Mouse (Mus musculus) embryonic facial prominence, embryonic 13.5 days (tissue): Measurements from ENCODE around the gene Psmb6. TPM values are rescaled to one million over a fixed set of nuclear protein-coding genes. Genes with fewer than 3 reads are reported as not detected.
"Not testable (repeated sequence)": the region's sequence is repeated elsewhere in the genome, so short reads cannot be mapped to it uniquely, and the experiment has no call there.

Experiments
- ATAC-seq: fragments of 200-750 bp; cut with Nextera tagmentation; 2 replicates; pipeline ENCODE4 v1.8.0; 2017; ENCODE audit warnings: low read depth; ENCODE audit not compliant: insufficient number of reproducible peaks, insufficient read depth, low FRiP score, low TSS enrichment
- H3K27ac ChIP-seq: fragments of 300-500 bp; sonication (generic); 2 replicates; pipeline ENCODE4 v1.5.1; 2015; ENCODE audit warnings: moderate library complexity, mild to moderate bottlenecking, inconsistent platforms
- H3K27me3 ChIP-seq: fragments of 300-500 bp; sonication (generic); 2 replicates; pipeline ENCODE4 v1.6.1; 2015; ENCODE audit warnings: mild to moderate bottlenecking, inconsistent platforms
- H3K36me3 ChIP-seq: fragments of 300-500 bp; sonication (generic); 2 replicates; pipeline ENCODE4 v1.6.1; 2015; ENCODE audit warnings: mild to moderate bottlenecking, inconsistent platforms
- H3K4me1 ChIP-seq: fragments of 300-500 bp; sonication (generic); 2 replicates; pipeline ENCODE4 v1.6.1; 2015; ENCODE audit warnings: inconsistent platforms
- H3K4me2 ChIP-seq: fragments of 300-500 bp; sonication (generic); 2 replicates; pipeline ENCODE4 v1.6.1; 2015; ENCODE audit warnings: moderate library complexity, mild to moderate bottlenecking, inconsistent platforms
- H3K4me3 ChIP-seq: fragments of 300-500 bp; sonication (generic); 2 replicates; pipeline ENCODE4 v1.5.1; 2015; ENCODE audit warnings: mild to moderate bottlenecking, inconsistent platforms
- H3K9ac ChIP-seq: fragments of 300-500 bp; sonication (generic); 2 replicates; pipeline ENCODE4 v1.6.1; 2015; ENCODE audit warnings: mild to moderate bottlenecking, inconsistent platforms
- H3K9me3 ChIP-seq: fragments of 300-500 bp; sonication (generic); 2 replicates; pipeline ENCODE4 v1.6.1; 2016; ENCODE audit warnings: inconsistent platforms
- WGBS: fragments of 180-500 bp; shearing (Covaris S2); methylation state at CpG from one replicate; pipeline ENCODE4 v1.1.7; 2015; ENCODE audit warnings: mixed read lengths; 5-methylcytosine and 5-hydroxymethylcytosine counted together
- polyA plus RNA-seq: library from polyadenylated mRNA; unstranded; fragments of >200 nt; fragmentation: Nextera tagmentation; extraction: Ambion mirVana; gene quantifications from 2 replicates; pipeline ENCODE4 v1.2.1, GENCODE M21; 2015

Psmb6 gene
- polyA plus RNA-seq, 1 experiment from 2014 or later = 837 TPM

DNA sequence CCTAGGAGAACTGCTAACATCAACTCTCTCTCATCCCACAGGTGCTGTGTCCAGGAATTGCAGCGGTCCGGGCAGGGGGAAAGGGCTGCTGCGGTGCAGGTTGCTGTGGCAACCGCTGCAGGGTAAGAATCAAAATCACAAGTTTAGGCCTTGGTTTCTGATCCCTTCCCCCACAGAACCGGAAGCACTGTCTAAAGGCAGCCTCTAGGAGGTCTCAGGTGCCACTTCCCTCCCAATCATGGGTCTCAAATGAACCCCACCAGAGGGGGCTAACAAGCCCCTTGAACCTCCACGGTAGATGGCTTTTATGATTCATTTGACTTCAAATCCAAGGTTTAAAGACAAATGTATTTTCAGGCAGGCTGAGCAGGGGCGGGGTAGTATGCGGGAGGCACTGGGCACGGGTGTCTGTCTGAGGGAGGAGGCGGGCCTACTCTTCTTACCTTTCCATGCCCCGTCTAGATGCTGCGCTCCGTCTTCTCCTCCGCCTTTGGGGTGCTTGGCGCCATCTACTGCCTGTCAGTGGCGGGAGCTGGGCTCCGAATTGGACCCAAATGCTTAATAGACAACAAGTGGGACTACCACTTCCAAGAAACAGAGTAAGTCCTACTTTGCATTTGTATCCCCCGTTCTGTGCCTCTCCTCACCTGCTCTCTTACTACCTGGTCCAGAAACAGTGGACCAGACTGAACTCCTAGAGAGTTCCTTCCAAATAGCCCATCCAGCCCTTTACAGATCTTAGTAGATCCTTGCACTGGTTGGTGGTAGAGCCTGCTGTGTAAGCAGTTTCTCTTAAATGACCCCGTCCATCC lies 15.2 kb upstream of the Psmb6 start:
- H3K36me3 ChIP-seq = no peaks in the 10 kb centered on the region
- peak overlapping the region; percentile 19; the same call in 1 of the 2 replicates for H3K4me3 ChIP-seq
- H3K4me2 ChIP-seq = peak overlapping the region; percentile 52
- H3K9me3 ChIP-seq = no peaks in the 10 kb centered on the region
- H3K27me3 ChIP-seq = no peaks in the 10 kb centered on the region; the same call in 1 of the 2 replicates
- H3K9ac ChIP-seq = 0 out of 2 replicates have a peak overlapping the region, but pooled peaks have one; percentile 40
- H3K27ac ChIP-seq = no peak overlapping the region
- peak; percentile 65; the same call in 1 of the 2 replicates for ATAC-seq
- H3K4me1 ChIP-seq = peaks cover 4% of the 10 kb centered on the region
- 9% methylated on average over 19 of the region's 19 CpGs for WGBS

GRCm38 (mm10) chr11:70511242-70511641 lies 13.9 kb upstream of the Psmb6 start:
- WGBS = 48% methylated on average over 2 of the region's 2 CpGs
- H3K4me1 ChIP-seq = peaks cover 4% of the 10 kb centered on the region
- H3K27ac ChIP-seq = no peak overlapping the region
- H3K4me3 ChIP-seq = no peak overlapping the region
- no peak for ATAC-seq
- no peaks in the 10 kb centered on the region for H3K36me3 ChIP-seq
- no peaks in the 10 kb centered on the region for H3K9me3 ChIP-seq
- H3K4me2 ChIP-seq = no peak overlapping the region
- no peaks in the 10 kb centered on the region; the same call in 1 of the 2 replicates for H3K27me3 ChIP-seq
- no peak overlapping the region for H3K9ac ChIP-seq

- Histone ChIP-seq H3K9me3 (no peaks in the 10 kb centered on the region), H3K4me1 (peaks cover 4% of the 10 kb centered on the region), H3K36me3 (no peaks in the 10 kb centered on the region), H3K4me3 (no peak overlapping the region), H3K4me2 (no peak overlapping the region), H3K27ac (no peak overlapping the region), H3K9ac (no peak overlapping the region), H3K27me3 (no peaks in the 10 kb centered on the region; the same call in 1 of the 2 replicates)
- ATAC-seq = no peak
- 86% methylated on average over 7 of the region's 7 CpGs for WGBS
Observed at GRCm38 (mm10) chr11:70511825-70512224, 13.3 kb upstream of the Psmb6 start.

DNA sequence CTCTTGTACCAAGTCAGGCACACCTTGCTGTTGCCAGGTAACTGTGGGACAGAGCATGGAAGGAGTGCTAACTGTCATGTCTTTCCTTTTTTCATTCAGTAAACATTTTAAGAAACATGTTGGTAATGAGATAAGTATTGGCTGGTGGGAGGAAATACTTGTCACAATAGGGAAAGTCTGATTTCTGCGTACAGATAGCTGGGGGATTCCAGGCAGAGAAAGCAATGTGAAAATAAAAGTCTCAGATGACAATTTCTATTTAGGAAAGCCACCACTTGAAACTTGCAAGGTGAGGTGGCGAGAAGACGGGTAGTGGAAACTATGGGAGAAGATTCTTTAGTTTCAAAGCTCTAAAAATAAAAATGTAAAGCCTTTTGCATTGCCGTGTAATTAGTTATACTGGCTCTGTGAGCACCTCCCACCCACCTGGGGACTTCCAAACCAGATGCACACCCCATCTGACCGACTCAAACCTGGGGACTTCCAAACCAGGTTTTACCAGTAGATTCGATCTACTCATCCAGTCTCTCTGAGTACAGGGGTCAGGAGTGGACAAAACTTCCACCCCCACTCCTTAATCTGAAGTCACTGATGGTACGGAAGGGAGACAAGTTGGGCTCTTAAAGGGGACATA lies 12.3 kb upstream of the Psmb6 start:
- Histone ChIP-seq H3K27ac (no peak overlapping the region), H3K4me2 (no peak overlapping the region), H3K9me3 (no peaks in the 10 kb centered on the region), H3K4me3 (no peak overlapping the region), H3K9ac (no peak overlapping the region), H3K36me3 (no peaks in the 10 kb centered on the region), H3K4me1 (peaks cover 4% of the 10 kb centered on the region), H3K27me3 (no peaks in the 10 kb centered on the region; the same call in 1 of the 2 replicates)
- ATAC-seq = no peak
- 64% methylated on average over 7 of the region's 7 CpGs for WGBS

GRCm38 (mm10) chr11:70513520-70513919 lies 11.6 kb upstream of the Psmb6 start:
- Histone ChIP-seq H3K4me1 (peaks cover 4% of the 10 kb centered on the region), H3K27me3 (no peaks in the 10 kb centered on the region; the same call in 1 of the 2 replicates)

DNA sequence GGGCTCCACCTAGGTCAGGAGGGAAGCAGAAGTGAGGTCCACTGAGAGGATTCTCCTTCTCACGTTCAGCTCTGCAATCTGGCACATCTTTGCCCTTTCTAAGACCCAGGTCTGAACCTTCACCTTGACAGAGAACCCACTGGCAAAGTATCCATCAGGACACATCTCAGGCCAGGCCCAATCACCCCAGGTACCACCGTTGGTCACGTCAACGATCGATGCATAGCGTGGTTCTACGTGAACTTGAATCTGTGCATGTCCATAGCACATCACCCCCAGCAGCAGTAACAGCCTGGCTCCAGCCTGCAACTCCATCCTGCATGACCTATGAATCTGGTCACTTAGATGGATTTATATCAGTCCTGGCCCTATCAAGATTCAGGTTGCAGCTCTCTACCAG lies 10.9 kb upstream of the Psmb6 start, which contains the start of gene Vmo1:
TSS of gene Vmo1 (minus strand) at position 329 of the 400 bp plus-strand sequence.
- 85% methylated on average over 7 of the region's 7 CpGs for WGBS
- Histone ChIP-seq H3K27me3 (no peaks in the 10 kb centered on the region; the same call in 1 of the 2 replicates), H3K4me2 (no peak within 1 kb of the TSS), H3K4me1 (peaks cover 4% of the 10 kb centered on the region), H3K4me3 (no peak within 1 kb of the TSS), H3K36me3 (no peaks in the 10 kb centered on the region), H3K9me3 (no peaks in the 10 kb centered on the region), H3K27ac (no peak within 1 kb of the TSS; the same call in 1 of the 2 replicates), H3K9ac (0 out of 2 replicates have a peak within 1 kb of the TSS, but pooled peaks have one; percentile 6)
- ATAC-seq = no peak

More at GRCm38 (mm10) chr11:70513520-70513919, 11.6 kb upstream of the Psmb6 start:
- no peaks in the 10 kb centered on the region for H3K9me3 ChIP-seq
- H3K9ac ChIP-seq = no peak overlapping the region
- H3K36me3 ChIP-seq = no peaks in the 10 kb centered on the region
- WGBS = 52% methylated on average over 11 of the region's 11 CpGs
- no peak overlapping the region; the same call in 1 of the 2 replicates for H3K27ac ChIP-seq
- ATAC-seq = no peak
- no peak overlapping the region for H3K4me3 ChIP-seq
- H3K4me2 ChIP-seq = no peak overlapping the region

GRCm38 (mm10) chr11:70516352-70516751 lies 8.8 kb upstream of the Psmb6 start:
- no peaks in the 10 kb centered on the region for H3K9me3 ChIP-seq
- peaks cover 13% of the 10 kb centered on the region for H3K4me1 ChIP-seq
- no peak for ATAC-seq
- no peak overlapping the region for H3K9ac ChIP-seq
- H3K4me3 ChIP-seq = no peak overlapping the region
- 18% methylated on average over 2 of the region's 2 CpGs for WGBS
- no peak overlapping the region for H3K27ac ChIP-seq
- H3K27me3 ChIP-seq = peaks cover 13% of the 10 kb centered on the region
- no peaks in the 10 kb centered on the region for H3K36me3 ChIP-seq
- H3K4me2 ChIP-seq = no peak overlapping the region

GRCm38 (mm10) chr11:70518436-70518835 lies 6.7 kb upstream of the Psmb6 start:
- H3K9me3 ChIP-seq = no peaks in the 10 kb centered on the region
- no peak overlapping the region for H3K4me2 ChIP-seq
- 52% methylated on average over 1 of the region's 1 CpGs for WGBS

GRCm38 (mm10) chr11:70518923-70519322 lies 6.2 kb upstream of the Psmb6 start, which contains the start of gene Gltpd2:
TSS of gene Gltpd2 (plus strand) at chr11:70519196.
- peak within 1 kb of the TSS; percentile 75 for H3K9ac ChIP-seq
- H3K27me3 ChIP-seq = peaks cover 13% of the 10 kb centered on the region
- peak within 1 kb of the TSS; percentile 40 for H3K4me3 ChIP-seq
- ATAC-seq = no peak
- 78% methylated on average over 10 of the region's 10 CpGs for WGBS
- no peaks in the 10 kb centered on the region for H3K9me3 ChIP-seq
- H3K4me2 ChIP-seq = peak within 1 kb of the TSS; percentile 60
- no peak within 1 kb of the TSS for H3K27ac ChIP-seq
- H3K36me3 ChIP-seq = no peaks in the 10 kb centered on the region
- peaks cover 13% of the 10 kb centered on the region for H3K4me1 ChIP-seq

More at GRCm38 (mm10) chr11:70518436-70518835, 6.7 kb upstream of the Psmb6 start:
- H3K9ac ChIP-seq = no peak overlapping the region
- H3K27ac ChIP-seq = no peak overlapping the region
- H3K36me3 ChIP-seq = no peaks in the 10 kb centered on the region
- peaks cover 13% of the 10 kb centered on the region for H3K27me3 ChIP-seq
- no peak overlapping the region for H3K4me3 ChIP-seq
- H3K4me1 ChIP-seq = peaks cover 13% of the 10 kb centered on the region
- no peak for ATAC-seq

DNA sequence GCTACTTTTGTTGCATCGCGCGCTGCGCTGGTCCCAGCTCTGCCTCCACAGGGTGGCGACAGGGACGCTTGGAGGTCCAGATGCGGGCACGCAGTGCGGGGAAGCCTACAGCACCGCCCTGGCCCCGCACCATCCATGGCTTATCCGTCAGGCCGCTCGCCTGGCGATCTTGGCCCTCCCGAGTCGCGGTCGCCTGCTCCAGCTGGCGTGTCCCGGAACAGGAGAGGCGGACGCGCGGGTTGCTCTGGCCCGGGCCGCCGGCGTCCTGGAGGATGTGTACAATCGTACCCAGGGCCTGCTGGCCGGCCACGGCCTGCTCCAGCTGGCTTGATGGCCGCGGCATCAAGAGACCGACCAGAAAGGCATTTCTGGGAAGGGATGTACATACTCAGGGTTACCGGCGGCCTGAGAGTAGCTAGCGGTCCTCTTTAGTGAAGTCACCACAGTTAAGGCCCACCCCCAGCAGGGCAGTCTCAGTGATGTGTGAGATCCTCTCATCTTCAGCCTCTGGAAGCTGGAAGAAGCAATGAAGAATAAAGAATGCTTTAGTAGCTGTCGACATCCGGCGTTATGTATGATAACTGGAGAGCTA lies 4.9 kb upstream of the Psmb6 start:
- peaks cover 13% of the 10 kb centered on the region for H3K4me1 ChIP-seq
- 8% methylated on average over 41 of the region's 41 CpGs for WGBS
- no peaks in the 10 kb centered on the region for H3K9me3 ChIP-seq
- peaks cover 13% of the 10 kb centered on the region for H3K27me3 ChIP-seq
- peak overlapping the region; percentile 4; the same call in 1 of the 2 replicates for H3K27ac ChIP-seq
- H3K36me3 ChIP-seq = no peaks in the 10 kb centered on the region
- H3K4me2 ChIP-seq = peak overlapping the region; percentile 60
- H3K9ac ChIP-seq = peak overlapping the region; percentile 75
- H3K4me3 ChIP-seq = peak overlapping the region; percentile 40
- ATAC-seq = no peak

DNA sequence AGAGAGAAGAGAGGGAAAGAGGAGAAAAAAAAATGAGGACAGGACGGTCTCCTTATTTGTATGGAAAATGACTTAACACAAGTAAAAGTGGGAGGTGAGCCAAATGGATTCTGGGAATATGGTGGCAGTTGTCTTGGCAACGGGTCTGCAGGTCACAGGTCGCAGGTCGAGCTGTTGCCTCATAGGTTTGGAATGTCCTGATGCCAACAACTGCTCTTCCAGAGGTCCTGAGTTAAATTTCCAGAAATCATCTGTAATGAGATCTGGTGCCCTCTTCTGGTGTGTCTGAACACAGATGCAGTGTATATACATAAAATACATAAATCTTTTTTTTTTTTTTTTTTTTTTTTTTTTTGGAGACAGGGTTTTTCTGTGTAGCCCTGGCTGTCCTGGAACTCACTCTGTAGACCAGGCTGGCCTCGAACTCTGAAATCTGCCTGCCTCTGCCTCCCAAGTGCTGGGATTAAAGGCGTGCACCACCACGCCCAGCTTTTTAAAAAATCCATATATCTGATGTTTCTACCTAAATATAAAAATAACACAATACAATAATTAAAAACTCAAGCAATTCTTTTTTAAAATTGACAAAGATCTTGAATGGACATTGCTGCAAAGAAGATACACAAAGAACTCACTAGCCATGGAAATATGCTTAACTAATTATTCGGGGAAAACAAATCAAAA lies 1.7 kb upstream of the Psmb6 start:
- 86% methylated on average over 8 of the region's 8 CpGs for WGBS
- peaks cover 25% of the 10 kb centered on the region for H3K36me3 ChIP-seq
- not testable (repeated sequence) for H3K4me3 ChIP-seq, H3K9me3 ChIP-seq, H3K4me2 ChIP-seq, H3K27ac ChIP-seq, H3K9ac ChIP-seq, ATAC-seq
- peaks cover 13% of the 10 kb centered on the region for H3K27me3 ChIP-seq
- H3K4me1 ChIP-seq = peaks cover 23% of the 10 kb centered on the region
